Mouse (Mus musculus) spleen, postnatal 4 days (tissue): Measurements from ENCODE around the gene Rabepk.
"Not testable (repeated sequence)": the region's sequence is repeated elsewhere in the genome, so short reads cannot be mapped to it uniquely, and the experiment has no call there.

Experiments used
- DNase-seq, 2 experiments: peaks; one replicate each; pipeline ENCODE4 v3.0.0; 2022; ENCODE audit warnings: low spot score in 2 of 2

Gene Rabepk

DNA sequence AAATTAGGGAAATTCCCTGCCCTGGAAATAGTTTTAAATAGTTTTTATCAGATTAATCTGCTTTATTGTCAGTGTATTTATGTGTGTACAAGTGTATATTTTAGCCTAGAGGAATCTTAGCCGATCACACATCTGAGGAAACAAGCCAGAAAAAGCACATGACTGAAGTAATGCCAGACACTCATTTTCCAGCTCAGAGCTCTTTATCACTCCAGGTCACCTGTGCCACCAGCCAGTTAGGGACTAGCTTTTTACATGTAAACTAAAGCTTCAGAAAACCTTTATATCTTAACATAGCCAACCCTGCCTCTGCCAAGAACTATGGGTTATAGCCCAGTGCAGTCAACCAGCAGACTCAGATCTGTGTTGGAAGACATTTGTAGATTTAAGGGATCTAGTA lies 5.1 kb upstream of the Rabepk start:
- DNase-seq = peak in 1 of 2 experiments; percentile 46

GRCm38 (mm10) chr2:34804172-34804571 lies 4.5 kb upstream of the Rabepk start:
- no peak for DNase-seq

DNA sequence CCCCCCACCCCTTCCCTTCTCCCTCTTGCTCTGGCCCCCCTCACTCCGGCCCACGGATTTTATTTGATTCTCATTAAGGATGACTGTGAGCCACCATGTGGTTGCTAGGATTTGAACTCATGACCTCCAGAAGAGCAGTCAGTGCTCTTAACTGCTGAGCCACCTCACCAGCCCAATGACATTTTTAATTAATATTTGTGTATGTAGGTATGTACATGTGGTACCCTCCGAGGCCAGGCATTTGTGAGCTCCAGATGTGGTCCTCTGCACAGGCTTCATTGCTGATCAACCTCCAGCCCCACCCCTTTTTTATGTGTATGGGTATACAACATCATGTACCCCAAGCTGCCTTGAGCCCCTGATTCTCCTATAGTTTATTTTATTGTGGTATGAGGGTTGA lies 4.0 kb upstream of the Rabepk start:
- no peak for DNase-seq

GRCm38 (mm10) chr2:34802565-34803245 lies 3.0 kb upstream of the Rabepk start:
- peak; percentile 42 to 70 for DNase-seq

GRCm38 (mm10) chr2:34801516-34802482 lies 2.1 kb upstream of the Rabepk start:
- DNase-seq = peak; percentile 95 to 96

DNA sequence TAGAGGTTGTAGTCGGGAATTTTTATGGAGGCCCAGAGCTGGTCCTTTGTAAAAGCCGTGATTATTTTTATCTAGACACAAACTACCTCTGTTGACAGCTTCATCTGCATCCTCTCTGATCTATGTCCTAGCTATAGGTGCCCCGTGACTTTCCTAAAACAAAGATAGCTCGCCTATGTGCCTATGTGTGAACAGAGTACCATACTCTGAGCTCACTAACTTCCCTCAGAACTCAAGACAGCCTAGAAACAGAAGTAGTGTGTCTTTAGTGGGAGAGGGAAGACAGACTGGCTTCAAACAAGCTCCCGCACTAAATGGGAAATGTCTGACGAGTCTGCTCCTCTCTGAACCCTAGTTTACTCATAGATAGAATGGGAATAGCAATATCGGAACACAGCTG lies 659 bp upstream of the Rabepk start:
- no peak for DNase-seq

GRCm38 (mm10) chr2:34795426-34795825 lies 4.3 kb downstream of the Rabepk start:
- DNase-seq = peak in 1 of 2 experiments; percentile 56

DNA sequence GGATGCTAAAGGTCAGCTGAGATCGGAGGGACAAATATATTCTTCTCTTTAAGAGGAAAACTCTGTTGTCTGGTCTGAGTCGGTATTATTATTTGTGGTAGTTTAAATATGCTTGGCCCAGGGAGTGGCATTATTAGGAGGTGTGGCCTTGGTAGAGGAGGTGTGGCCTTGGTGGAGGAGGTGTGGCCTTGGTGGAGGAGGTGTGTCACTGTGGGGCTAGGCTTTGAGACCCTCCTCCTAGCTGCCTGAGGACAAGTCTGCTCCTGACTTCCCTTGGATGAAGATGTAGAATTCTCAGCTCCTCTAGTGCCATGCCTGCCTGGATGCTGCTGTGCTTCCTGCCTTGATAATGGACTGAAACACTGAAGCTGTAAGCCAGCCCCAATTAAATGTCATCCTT lies 5.2 kb downstream of the Rabepk start:
- DNase-seq = no peak

DNA sequence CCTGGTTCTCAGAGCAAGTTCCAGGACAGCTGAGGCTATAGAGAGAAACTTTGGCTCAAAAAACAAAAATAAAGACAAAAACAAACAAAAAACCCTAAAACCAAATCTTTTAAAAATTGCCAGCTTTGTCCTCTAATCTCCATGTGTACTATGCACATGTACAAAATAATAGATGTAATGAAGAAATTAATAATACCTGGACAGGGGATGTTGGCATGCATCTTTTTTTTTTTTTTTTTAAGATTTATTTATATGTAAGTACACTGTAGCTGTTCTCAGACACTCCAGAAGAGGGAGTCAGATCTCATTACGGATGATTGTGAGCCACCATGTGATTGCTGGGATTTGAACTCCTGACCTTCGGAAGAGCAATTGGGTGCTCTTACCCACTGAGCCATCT lies 7.2 kb downstream of the Rabepk start:
- DNase-seq = not testable (repeated sequence)

- DNase-seq = peak in 1 of 2 experiments; percentile 36
These were observed 9.4 kb downstream of the Rabepk start for GRCm38 (mm10) chr2:34790282-34790681.

DNA sequence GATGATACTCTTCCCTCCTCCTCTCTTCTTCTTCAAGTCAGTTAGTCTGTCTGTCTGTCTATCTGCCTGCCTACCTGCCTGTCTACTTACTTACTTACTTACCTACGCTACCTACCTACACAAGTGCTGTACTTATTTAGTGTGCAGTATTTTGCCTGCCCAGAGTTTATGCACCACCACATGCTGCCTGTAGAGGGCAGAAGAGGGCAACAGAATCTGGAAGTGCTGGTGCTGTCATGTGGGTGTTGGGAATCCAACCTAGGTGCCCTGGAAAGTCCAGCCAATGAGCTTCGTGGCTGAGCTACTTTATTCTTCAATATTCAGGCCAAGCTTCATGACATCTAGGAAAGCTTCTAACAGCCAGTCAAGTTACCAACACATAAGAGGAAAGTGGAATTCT lies 15.6 kb downstream of the Rabepk start:
- DNase-seq = peak; percentile 74 to 85

DNA sequence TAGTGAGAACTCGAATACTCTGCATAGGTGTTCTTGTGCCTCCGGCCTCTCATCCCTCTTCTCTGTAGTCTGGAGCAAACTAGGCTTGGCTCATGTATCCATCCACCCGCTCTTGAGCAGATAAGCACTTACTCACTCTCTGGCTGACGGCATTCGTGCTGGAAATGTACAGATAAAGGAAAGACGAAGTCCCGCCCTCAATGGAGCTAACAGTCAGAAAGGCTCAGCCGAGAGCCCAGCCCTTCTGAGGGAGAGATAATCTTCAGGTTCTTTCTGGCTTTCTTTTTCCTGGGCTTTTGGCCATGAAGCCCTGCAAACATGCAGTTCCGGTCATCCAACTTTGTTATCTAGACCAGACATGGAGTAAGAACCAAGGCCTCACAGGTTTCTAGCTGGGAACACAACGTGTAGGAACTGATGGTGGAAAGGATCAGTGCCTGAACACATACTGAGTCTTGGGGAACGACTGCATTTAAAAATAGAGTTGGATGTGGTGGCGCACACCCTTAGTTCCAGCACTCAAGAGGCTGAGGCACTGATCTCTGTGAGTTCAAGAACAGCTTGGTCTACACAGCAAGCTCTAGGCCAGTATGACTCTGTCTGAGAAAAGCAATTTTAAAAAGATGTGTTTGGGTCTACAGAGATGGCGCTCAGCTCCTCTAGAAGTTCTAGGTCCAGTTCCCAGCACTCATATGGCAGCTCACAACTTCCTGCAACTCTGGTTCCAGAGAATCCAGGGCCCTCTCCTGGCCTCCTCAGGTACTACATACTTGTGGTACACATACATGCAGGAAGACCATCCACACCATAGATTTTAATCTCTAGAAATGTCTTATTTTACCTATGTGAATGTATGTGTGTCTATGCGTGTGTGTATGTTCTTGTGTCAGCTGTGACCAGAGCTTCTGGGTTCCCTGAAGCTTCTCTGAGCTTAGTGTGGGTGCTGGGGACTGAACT lies 16.4 kb downstream of the Rabepk start:
- peak; percentile 77 to 79 for DNase-seq

GRCm38 (mm10) chr2:34777237-34777868 lies 22.4 kb downstream of the Rabepk start:
- DNase-seq = no peak

DNA sequence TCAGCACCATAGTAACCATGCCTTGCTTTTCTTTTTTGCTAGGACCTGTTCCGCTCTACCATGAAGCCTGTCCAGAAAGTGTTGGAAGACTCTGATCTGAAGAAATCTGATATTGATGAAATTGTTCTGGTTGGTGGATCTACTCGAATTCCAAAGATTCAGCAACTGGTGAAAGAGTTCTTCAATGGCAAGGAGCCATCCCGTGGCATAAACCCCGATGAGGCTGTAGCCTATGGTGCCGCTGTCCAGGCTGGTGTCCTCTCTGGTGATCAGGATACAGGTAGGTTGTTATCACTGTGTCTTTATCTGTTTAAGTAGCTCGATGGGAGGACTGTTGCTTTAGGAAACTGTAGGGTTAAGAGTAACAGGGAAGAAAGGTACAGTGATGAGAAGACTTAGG lies 25.2 kb downstream of the Rabepk start:
- DNase-seq = no peak

GRCm38 (mm10) chr2:34773673-34774072 lies 26.0 kb downstream of the Rabepk start:
- DNase-seq = no peak

GRCm38 (mm10) chr2:34772252-34773235 lies 27.2 kb downstream of the Rabepk start:
- DNase-seq = peak in 1 of 2 experiments; percentile 65

- DNase-seq = peak; percentile 98
These were observed 28.1 kb downstream of the Rabepk start, which contains the start of gene Hspa5 for GRCm38 (mm10) chr2:34771368-34772226. Hspa5 (plus strand) TSS chr2:34771970.

DNA sequence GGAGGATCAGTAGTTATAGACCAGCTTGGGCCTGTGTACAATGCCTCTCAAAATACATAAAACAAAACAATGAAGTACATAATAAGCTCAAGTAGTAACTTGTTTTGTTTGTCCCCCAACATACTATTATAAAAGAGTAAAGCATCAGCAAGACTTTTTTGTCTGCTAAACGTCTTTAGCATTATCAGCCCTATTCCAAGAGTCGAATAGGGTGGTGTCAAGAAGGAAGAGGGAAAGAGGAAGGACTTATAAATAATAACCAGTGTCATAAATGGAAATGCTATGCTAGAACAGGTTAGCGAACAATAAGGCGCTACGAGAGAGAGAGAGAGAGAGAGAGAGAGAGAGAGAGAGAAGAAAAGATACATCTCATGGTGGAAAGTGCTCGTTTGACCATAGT lies 28.8 kb downstream of the Rabepk start:
- DNase-seq = no peak

DNA sequence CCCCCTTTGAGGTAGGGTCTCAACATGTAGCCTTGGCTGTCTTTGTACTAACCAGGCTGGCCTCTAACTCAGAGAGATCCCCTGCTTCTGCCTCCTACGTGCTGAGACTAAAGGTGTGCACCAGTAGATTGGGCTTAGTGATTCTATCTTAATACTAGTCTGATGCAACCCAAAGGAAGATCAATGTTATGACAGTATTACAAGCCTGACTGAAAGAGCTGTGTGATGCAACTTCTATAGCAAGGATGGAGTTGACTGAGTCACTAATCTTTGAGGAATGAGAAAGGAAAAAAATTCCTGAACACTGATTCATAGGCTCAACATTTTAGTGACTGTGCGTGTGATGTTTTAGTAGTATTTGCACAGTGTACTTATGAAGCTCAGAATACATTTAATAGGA lies 29.7 kb downstream of the Rabepk start:
- DNase-seq = no peak
